Mouse (Mus musculus) intestine, embryonic 15.5 days (tissue): ENCODE results near the gene Zfp219. TPM values are rescaled to one million over a fixed set of nuclear protein-coding genes. Genes with fewer than 3 reads are reported as not detected.

Experiments used
- ATAC-seq: fragments of 200-750 bp; cut with Nextera tagmentation; 2 replicates; pipeline ENCODE4 v1.8.0; 2017; ENCODE audit warnings: moderate TSS enrichment, moderate library complexity
- H3K27ac ChIP-seq: fragments of 300-500 bp; sonication (generic); 2 replicates; pipeline ENCODE4 v1.5.1; 2015; ENCODE audit warnings: mild to moderate bottlenecking, inconsistent platforms
- H3K27me3 ChIP-seq: fragments of 300-500 bp; sonication (generic); replicated peaks from 2 replicates; pipeline ENCODE4 v1.6.1; 2015; ENCODE audit warnings: inconsistent platforms
- H3K36me3 ChIP-seq: fragments of 300-500 bp; sonication (generic); 2 replicates; pipeline ENCODE4 v1.6.1; 2015; ENCODE audit warnings: inconsistent platforms
- H3K4me1 ChIP-seq: fragments of 300-500 bp; sonication (generic); replicated peaks from 2 replicates; pipeline ENCODE4 v1.6.1; 2015; ENCODE audit warnings: inconsistent platforms
- H3K4me2 ChIP-seq: fragments of 300-500 bp; sonication (generic); replicated peaks from 2 replicates; pipeline ENCODE4 v1.6.1; 2015; ENCODE audit warnings: mild to moderate bottlenecking, inconsistent platforms
- H3K4me3 ChIP-seq: fragments of 300-500 bp; sonication (generic); replicated peaks from 2 replicates; pipeline ENCODE4 v1.5.1; 2015; ENCODE audit warnings: inconsistent platforms
- H3K9ac ChIP-seq: fragments of 300-500 bp; sonication (generic); 2 replicates; pipeline ENCODE4 v1.6.1; 2015; ENCODE audit warnings: inconsistent platforms
- H3K9me3 ChIP-seq: fragments of 300-500 bp; sonication (generic); 2 replicates; pipeline ENCODE4 v1.6.1; 2016; ENCODE audit warnings: inconsistent platforms
- WGBS: fragments of 180-500 bp; shearing (Covaris S2); methylation state at CpG from one replicate; pipeline ENCODE4 v1.1.7; 2015; 5-methylcytosine and 5-hydroxymethylcytosine counted together
- polyA plus RNA-seq: library from polyadenylated mRNA; unstranded; fragments of >200 nt; fragmentation: Nextera tagmentation; extraction: Ambion mirVana; gene quantifications from 2 replicates; pipeline ENCODE4 v1.2.1, GENCODE M21; 2015

The Zfp219 gene
- polyA plus RNA-seq, 1 experiment from 2014 or later = 29.8 TPM

GRCm38 (mm10) chr14:52015445-52016100, 5.0 kb downstream of the Zfp219 start, which contains the start of gene Tmem253:
Tmem253 (plus strand) TSS chr14:52015658.
- H3K36me3 ChIP-seq = no peaks in the 10 kb centered on the region
- no peaks in the 10 kb centered on the region for H3K9me3 ChIP-seq
- peak within 1 kb of the TSS; percentile 74 for H3K4me2 ChIP-seq
- no peak for ATAC-seq
- WGBS = 13% methylated on average over 6 of the region's 6 CpGs
- H3K27ac ChIP-seq = peak within 1 kb of the TSS; percentile 93
- H3K4me1 ChIP-seq = peaks cover 35% of the 10 kb centered on the region
- H3K27me3 ChIP-seq = no peaks in the 10 kb centered on the region
- peak within 1 kb of the TSS; percentile 75 for H3K9ac ChIP-seq
- H3K4me3 ChIP-seq = peak within 1 kb of the TSS; percentile 69

GRCm38 (mm10) chr14:52014761-52015311, 5.7 kb downstream of the Zfp219 start:
- ATAC-seq = peak; percentile 51
- peaks cover 40% of the 10 kb centered on the region for H3K4me1 ChIP-seq
- no peaks in the 10 kb centered on the region for H3K36me3 ChIP-seq
- H3K4me2 ChIP-seq = peak overlapping the region; percentile 74
- no peaks in the 10 kb centered on the region for H3K9me3 ChIP-seq
- peak overlapping the region; percentile 75 for H3K9ac ChIP-seq
- H3K4me3 ChIP-seq = peak overlapping the region; percentile 69
- H3K27me3 ChIP-seq = no peaks in the 10 kb centered on the region
- under 1% methylated on average over 18 of the region's 28 CpGs for WGBS
- H3K27ac ChIP-seq = peak overlapping the region; percentile 93

- H3K36me3 ChIP-seq = 0 out of 2 replicates have a peak, but pooled peaks cover 3% of the 10 kb centered on the region
- no peaks in the 10 kb centered on the region for H3K27me3 ChIP-seq
- ATAC-seq = peak; percentile 21
- peak overlapping the region; percentile 75 for H3K9ac ChIP-seq
- peak overlapping the region; percentile 74 for H3K4me2 ChIP-seq
- H3K4me1 ChIP-seq = peaks cover 40% of the 10 kb centered on the region
- peak overlapping the region; percentile 69 for H3K4me3 ChIP-seq
- H3K9me3 ChIP-seq = no peaks in the 10 kb centered on the region
- H3K27ac ChIP-seq = peak overlapping the region; percentile 93
- WGBS = 1% methylated on average over 15 of the region's 80 CpGs
Observed at GRCm38 (mm10) chr14:52014271-52014760, 6.2 kb downstream of the Zfp219 start.

GRCm38 (mm10) chr14:52013771-52014219, 6.7 kb downstream of the Zfp219 start:
- Histone ChIP-seq H3K27me3 (no peaks in the 10 kb centered on the region), H3K9me3 (no peaks in the 10 kb centered on the region), H3K4me1 (peaks cover 40% of the 10 kb centered on the region), H3K4me3 (peak overlapping the region; percentile 69), H3K9ac (peak overlapping the region; percentile 75), H3K27ac (peak overlapping the region; percentile 93), H3K4me2 (peak overlapping the region; percentile 74), H3K36me3 (peaks cover 6% of the 10 kb centered on the region; the same call in 1 of the 2 replicates)
- 2% methylated on average over 21 of the region's 24 CpGs for WGBS
- peak; percentile 5; the same call in 1 of the 2 replicates for ATAC-seq

- Histone ChIP-seq H3K27me3 (no peaks in the 10 kb centered on the region), H3K4me3 (peak overlapping the region; percentile 69), H3K4me1 (peaks cover 39% of the 10 kb centered on the region), H3K4me2 (peak overlapping the region; percentile 74), H3K27ac (no peak overlapping the region), H3K9me3 (no peaks in the 10 kb centered on the region), H3K9ac (peak overlapping the region; percentile 75; the same call in 1 of the 2 replicates), H3K36me3 (peaks cover 12% of the 10 kb centered on the region)
- WGBS = 56% methylated on average over 8 of the region's 8 CpGs
- no peak for ATAC-seq
Observed at GRCm38 (mm10) chr14:52013021-52013610, 7.4 kb downstream of the Zfp219 start.

- no peak overlapping the region for H3K4me3 ChIP-seq
- 74% methylated on average over 5 of the region's 5 CpGs for WGBS
- H3K9me3 ChIP-seq = no peaks in the 10 kb centered on the region
- H3K27ac ChIP-seq = no peak overlapping the region
- H3K4me2 ChIP-seq = 0 out of 2 replicates have a peak overlapping the region, but pooled peaks have one; percentile 74
- peaks cover 13% of the 10 kb centered on the region for H3K36me3 ChIP-seq
- no peak for ATAC-seq
- no peaks in the 10 kb centered on the region for H3K27me3 ChIP-seq
- no peak overlapping the region for H3K9ac ChIP-seq
- H3K4me1 ChIP-seq = peaks cover 39% of the 10 kb centered on the region
Observed at GRCm38 (mm10) chr14:52012553-52012952, 8.0 kb downstream of the Zfp219 start.

- H3K4me2 ChIP-seq = no peak overlapping the region
- WGBS = 70% methylated on average over 4 of the region's 4 CpGs
- no peaks in the 10 kb centered on the region for H3K9me3 ChIP-seq
- H3K4me3 ChIP-seq = no peak overlapping the region
- no peak for ATAC-seq
- no peaks in the 10 kb centered on the region for H3K27me3 ChIP-seq
- no peak overlapping the region for H3K9ac ChIP-seq
- peaks cover 15% of the 10 kb centered on the region for H3K36me3 ChIP-seq
- H3K4me1 ChIP-seq = peaks cover 39% of the 10 kb centered on the region
- no peak overlapping the region for H3K27ac ChIP-seq
Observed at GRCm38 (mm10) chr14:52012085-52012484, 8.4 kb downstream of the Zfp219 start.

GRCm38 (mm10) chr14:52011683-52012082, 8.8 kb downstream of the Zfp219 start:
- no peak for ATAC-seq
- H3K4me3 ChIP-seq = no peak overlapping the region
- H3K36me3 ChIP-seq = peaks cover 19% of the 10 kb centered on the region
- 85% methylated on average over 1 of the region's 1 CpGs for WGBS
- peaks cover 38% of the 10 kb centered on the region for H3K4me1 ChIP-seq
- no peaks in the 10 kb centered on the region for H3K9me3 ChIP-seq
- no peaks in the 10 kb centered on the region for H3K27me3 ChIP-seq
- H3K4me2 ChIP-seq = no peak overlapping the region
- no peak overlapping the region for H3K9ac ChIP-seq
- no peak overlapping the region for H3K27ac ChIP-seq

- Histone ChIP-seq H3K9ac (peak overlapping the region; percentile 34), H3K27ac (peak overlapping the region; percentile 44; the same call in 1 of the 2 replicates), H3K4me3 (no peak overlapping the region), H3K4me2 (peak overlapping the region; percentile 55), H3K9me3 (no peaks in the 10 kb centered on the region), H3K27me3 (no peaks in the 10 kb centered on the region), H3K36me3 (peaks cover 27% of the 10 kb centered on the region), H3K4me1 (peaks cover 28% of the 10 kb centered on the region)
- peak; percentile 24 for ATAC-seq
- WGBS = 10% methylated on average over 9 of the region's 9 CpGs
Observed at GRCm38 (mm10) chr14:52010446-52011111, 10.0 kb downstream of the Zfp219 start.

- Histone ChIP-seq H3K4me3 (no peak overlapping the region), H3K27ac (no peak overlapping the region), H3K9me3 (no peaks in the 10 kb centered on the region), H3K4me1 (peaks cover 22% of the 10 kb centered on the region), H3K9ac (no peak overlapping the region), H3K36me3 (peaks cover 31% of the 10 kb centered on the region), H3K4me2 (no peak overlapping the region), H3K27me3 (no peaks in the 10 kb centered on the region)
- no peak for ATAC-seq
- WGBS = 73% methylated on average over 6 of the region's 6 CpGs
Observed at GRCm38 (mm10) chr14:52009841-52010240, 10.7 kb downstream of the Zfp219 start.

- Histone ChIP-seq H3K4me1 (peaks cover 22% of the 10 kb centered on the region), H3K4me2 (no peak overlapping the region; the same call in 1 of the 2 replicates)
Observed at GRCm38 (mm10) chr14:52009361-52009760, 11.2 kb downstream of the Zfp219 start.

More at GRCm38 (mm10) chr14:52009361-52009760, 11.2 kb downstream of the Zfp219 start:
- ATAC-seq = no peak
- no peak overlapping the region for H3K4me3 ChIP-seq
- no peak overlapping the region for H3K27ac ChIP-seq
- H3K9me3 ChIP-seq = no peaks in the 10 kb centered on the region
- H3K27me3 ChIP-seq = no peaks in the 10 kb centered on the region
- WGBS = 66% methylated on average over 26 of the region's 26 CpGs
- no peak overlapping the region for H3K9ac ChIP-seq
- H3K36me3 ChIP-seq = peaks cover 35% of the 10 kb centered on the region
